Mouse (Mus musculus): ENCODE data around the gene Kcnj6. TPM values are rescaled to one million over a fixed set of nuclear protein-coding genes. Genes with fewer than 3 reads are reported as not detected.

Gene Kcnj6
- 0.08 and 0.22 TPM in 2 replicates for polyA plus RNA-seq (2014; fragmentation: Nextera tagmentation; extraction: Ambion mirVana)

GRCm38 (mm10) chr16:94997340-94997849, at the start of gene Kcnj6:
Kcnj6 (minus strand) TSS chr16:94997701.
- ATAC-seq (replicated peaks; ENCODE audit: low FRiP score, low TSS enrichment, low read depth), result 0 out of 2 replicates have a peak, but pooled peaks have one; percentile 36
- H3K4me2 ChIP-seq (ENCODE audit: low read length), result peak within 1 kb of the TSS; percentile 43
- under 1% methylated on average over 43 of the region's 43 CpGs for WGBS

GRCm38 (mm10) chr16:95009937-95010336, 12.4 kb upstream of the Kcnj6 start:
- DNase-seq (ENCODE audit: low spot score), result no peak
- no peak overlapping the region for H3K4me3 ChIP-seq (ENCODE audit: low read depth, low read length)
- H3K36me3 ChIP-seq (ENCODE audit: control insufficient read depth, insufficient read depth, low read length), result no peaks in the 10 kb centered on the region
- no peak for ATAC-seq (replicated peaks; ENCODE audit: low FRiP score, low TSS enrichment, low read depth)
- H3K4me1 ChIP-seq (replicated peaks; ENCODE audit: control insufficient read depth, insufficient read depth, low read length), result no peaks in the 10 kb centered on the region
- no peak overlapping the region for H3K27ac ChIP-seq (ENCODE audit: low read depth)
- no peaks in the 10 kb centered on the region for H3K9me3 ChIP-seq (ENCODE audit: control insufficient read depth, low read length)
- WGBS, result 78% methylated on average over 3 of the region's 3 CpGs
- H3K9ac ChIP-seq (ENCODE audit: low read length), result no peak overlapping the region
- no peaks in the 10 kb centered on the region for H3K27me3 ChIP-seq (replicated peaks; ENCODE audit: control insufficient read depth, insufficient read depth, low read length)
- no peak overlapping the region for H3K4me2 ChIP-seq (ENCODE audit: low read length)

More at GRCm38 (mm10) chr16:94997340-94997849, at the start of gene Kcnj6:
- Histone ChIP-seq H3K4me1 (replicated peaks; ENCODE audit: control insufficient read depth, insufficient read depth, low read length) (no peaks in the 10 kb centered on the region), H3K4me3 (ENCODE audit: low read depth, low read length) (peak within 1 kb of the TSS; percentile 24), H3K9me3 (ENCODE audit: control insufficient read depth, low read length) (no peaks in the 10 kb centered on the region), H3K36me3 (ENCODE audit: control insufficient read depth, insufficient read depth, low read length) (no peaks in the 10 kb centered on the region), H3K27ac (ENCODE audit: low read depth) (no peak within 1 kb of the TSS), H3K9ac (ENCODE audit: low read length) (no peak within 1 kb of the TSS), H3K27me3 (replicated peaks; ENCODE audit: control insufficient read depth, insufficient read depth, low read length) (peaks cover 38% of the 10 kb centered on the region)
- DNase-seq (ENCODE audit: low spot score), result peak; percentile 65

GRCm38 (mm10) chr16:95004599-95004998, 7.1 kb upstream of the Kcnj6 start:
- no peak overlapping the region for H3K4me3 ChIP-seq (ENCODE audit: low read depth, low read length)
- no peak for ATAC-seq (replicated peaks; ENCODE audit: low FRiP score, low TSS enrichment, low read depth)

GRCm38 (mm10) chr16:94999551-94999950, 2.0 kb upstream of the Kcnj6 start:
- WGBS, result 69% methylated on average over 5 of the region's 5 CpGs
- peaks cover 38% of the 10 kb centered on the region for H3K27me3 ChIP-seq (replicated peaks; ENCODE audit: control insufficient read depth, insufficient read depth, low read length)
- no peak overlapping the region for H3K27ac ChIP-seq (ENCODE audit: low read depth)
- ATAC-seq (replicated peaks; ENCODE audit: low FRiP score, low TSS enrichment, low read depth) (no peak), DNase-seq (ENCODE audit: low spot score) (no peak)
- no peaks in the 10 kb centered on the region for H3K9me3 ChIP-seq (ENCODE audit: control insufficient read depth, low read length)
- H3K36me3 ChIP-seq (ENCODE audit: control insufficient read depth, insufficient read depth, low read length), result no peaks in the 10 kb centered on the region
- H3K4me1 ChIP-seq (replicated peaks; ENCODE audit: control insufficient read depth, insufficient read depth, low read length), result no peaks in the 10 kb centered on the region
- H3K4me3 ChIP-seq (ENCODE audit: low read depth, low read length), result no peak overlapping the region
- H3K4me2 ChIP-seq (ENCODE audit: low read length), result no peak overlapping the region
- no peak overlapping the region for H3K9ac ChIP-seq (ENCODE audit: low read length)

More at GRCm38 (mm10) chr16:95004599-95004998, 7.1 kb upstream of the Kcnj6 start:
- DNase-seq (ENCODE audit: low spot score), result peak; percentile 67
- no peak overlapping the region for H3K27ac ChIP-seq (ENCODE audit: low read depth)
- H3K4me2 ChIP-seq (ENCODE audit: low read length), result no peak overlapping the region
- no peaks in the 10 kb centered on the region for H3K9me3 ChIP-seq (ENCODE audit: control insufficient read depth, low read length)
- H3K4me1 ChIP-seq (replicated peaks; ENCODE audit: control insufficient read depth, insufficient read depth, low read length), result no peaks in the 10 kb centered on the region
- no peaks in the 10 kb centered on the region for H3K27me3 ChIP-seq (replicated peaks; ENCODE audit: control insufficient read depth, insufficient read depth, low read length)
- no peaks in the 10 kb centered on the region for H3K36me3 ChIP-seq (ENCODE audit: control insufficient read depth, insufficient read depth, low read length)
- H3K9ac ChIP-seq (ENCODE audit: low read length), result no peak overlapping the region
- 28% methylated on average over 8 of the region's 8 CpGs for WGBS

- WGBS, result 73% methylated on average over 3 of the region's 3 CpGs
- Histone ChIP-seq H3K4me1 (replicated peaks; ENCODE audit: control insufficient read depth, insufficient read depth, low read length) (no peaks in the 10 kb centered on the region), H3K27me3 (replicated peaks; ENCODE audit: control insufficient read depth, insufficient read depth, low read length) (peaks cover 38% of the 10 kb centered on the region), H3K4me3 (ENCODE audit: low read depth, low read length) (no peak overlapping the region), H3K9me3 (ENCODE audit: control insufficient read depth, low read length) (no peaks in the 10 kb centered on the region), H3K36me3 (ENCODE audit: control insufficient read depth, insufficient read depth, low read length) (no peaks in the 10 kb centered on the region), H3K27ac (ENCODE audit: low read depth) (no peak overlapping the region), H3K4me2 (ENCODE audit: low read length) (no peak overlapping the region), H3K9ac (ENCODE audit: low read length) (no peak overlapping the region)
- no peak for DNase-seq (ENCODE audit: low spot score)
- ATAC-seq (replicated peaks; ENCODE audit: low FRiP score, low TSS enrichment, low read depth), result no peak
Observed at GRCm38 (mm10) chr16:94999019-94999418, 1.5 kb upstream of the Kcnj6 start.

GRCm38 (mm10) chr16:94996791-94997281, 665 bp downstream of the Kcnj6 start:
- H3K9me3 ChIP-seq (ENCODE audit: control insufficient read depth, low read length), result no peaks in the 10 kb centered on the region
- peak overlapping the region; percentile 24; the same call in 1 of the 2 replicates for H3K4me3 ChIP-seq (ENCODE audit: low read depth, low read length)
- H3K9ac ChIP-seq (ENCODE audit: low read length), result no peak overlapping the region
- H3K4me2 ChIP-seq (ENCODE audit: low read length), result peak overlapping the region; percentile 43
- ATAC-seq (replicated peaks; ENCODE audit: low FRiP score, low TSS enrichment, low read depth) (no peak), DNase-seq (ENCODE audit: low spot score) (peak; percentile 53)
- H3K27ac ChIP-seq (ENCODE audit: low read depth), result no peak overlapping the region
- WGBS, result 14% methylated on average over 16 of the region's 16 CpGs
- no peaks in the 10 kb centered on the region for H3K4me1 ChIP-seq (replicated peaks; ENCODE audit: control insufficient read depth, insufficient read depth, low read length)
- H3K27me3 ChIP-seq (replicated peaks; ENCODE audit: control insufficient read depth, insufficient read depth, low read length), result peaks cover 38% of the 10 kb centered on the region
- H3K36me3 ChIP-seq (ENCODE audit: control insufficient read depth, insufficient read depth, low read length), result no peaks in the 10 kb centered on the region

GRCm38 (mm10) chr16:94995542-94996131, 1.9 kb downstream of the Kcnj6 start:
- DNase-seq (ENCODE audit: low spot score) (peak; percentile 84), ATAC-seq (replicated peaks; ENCODE audit: low FRiP score, low TSS enrichment, low read depth) (no peak)
- H3K9ac ChIP-seq (ENCODE audit: low read length), result no peak overlapping the region
- WGBS, result 13% methylated on average over 13 of the region's 13 CpGs
- no peaks in the 10 kb centered on the region for H3K9me3 ChIP-seq (ENCODE audit: control insufficient read depth, low read length)
- no peaks in the 10 kb centered on the region for H3K36me3 ChIP-seq (ENCODE audit: control insufficient read depth, insufficient read depth, low read length)
- no peak overlapping the region for H3K4me3 ChIP-seq (ENCODE audit: low read depth, low read length)
- peaks cover 38% of the 10 kb centered on the region for H3K27me3 ChIP-seq (replicated peaks; ENCODE audit: control insufficient read depth, insufficient read depth, low read length)
- H3K4me1 ChIP-seq (replicated peaks; ENCODE audit: control insufficient read depth, insufficient read depth, low read length), result no peaks in the 10 kb centered on the region
- no peak overlapping the region for H3K27ac ChIP-seq (ENCODE audit: low read depth)
- no peak overlapping the region for H3K4me2 ChIP-seq (ENCODE audit: low read length)

- H3K27ac ChIP-seq (ENCODE audit: low read depth), result no peak overlapping the region
- ATAC-seq (replicated peaks; ENCODE audit: low FRiP score, low TSS enrichment, low read depth) (no peak), DNase-seq (ENCODE audit: low spot score) (no peak)
- H3K4me1 ChIP-seq (replicated peaks; ENCODE audit: control insufficient read depth, insufficient read depth, low read length), result no peaks in the 10 kb centered on the region
- peaks cover 38% of the 10 kb centered on the region for H3K27me3 ChIP-seq (replicated peaks; ENCODE audit: control insufficient read depth, insufficient read depth, low read length)
- H3K36me3 ChIP-seq (ENCODE audit: control insufficient read depth, insufficient read depth, low read length), result no peaks in the 10 kb centered on the region
- no peak overlapping the region for H3K4me2 ChIP-seq (ENCODE audit: low read length)
- H3K4me3 ChIP-seq (ENCODE audit: low read depth, low read length), result no peak overlapping the region
- no peaks in the 10 kb centered on the region for H3K9me3 ChIP-seq (ENCODE audit: control insufficient read depth, low read length)
- H3K9ac ChIP-seq (ENCODE audit: low read length), result no peak overlapping the region
- WGBS, result 57% methylated on average over 4 of the region's 4 CpGs
Observed at GRCm38 (mm10) chr16:94994924-94995323, 2.6 kb downstream of the Kcnj6 start.

- Histone ChIP-seq H3K4me2 (ENCODE audit: low read length) (no peak overlapping the region), H3K27ac (ENCODE audit: low read depth) (no peak overlapping the region), H3K4me3 (ENCODE audit: low read depth, low read length) (no peak overlapping the region), H3K9ac (ENCODE audit: low read length) (no peak overlapping the region), H3K27me3 (replicated peaks; ENCODE audit: control insufficient read depth, insufficient read depth, low read length) (peaks cover 35% of the 10 kb centered on the region), H3K9me3 (ENCODE audit: control insufficient read depth, low read length) (no peaks in the 10 kb centered on the region), H3K36me3 (ENCODE audit: control insufficient read depth, insufficient read depth, low read length) (no peaks in the 10 kb centered on the region), H3K4me1 (replicated peaks; ENCODE audit: control insufficient read depth, insufficient read depth, low read length) (no peaks in the 10 kb centered on the region)
- DNase-seq (ENCODE audit: low spot score), result no peak
- no peak for ATAC-seq (replicated peaks; ENCODE audit: low FRiP score, low TSS enrichment, low read depth)
- 83% methylated on average over 3 of the region's 3 CpGs for WGBS
Observed at GRCm38 (mm10) chr16:94994148-94994547, 3.4 kb downstream of the Kcnj6 start.

Data from intestine, embryonic 14.5 days (tissue).